Mouse (Mus musculus): Measurements from ENCODE around the gene Gm17387. TPM values are rescaled to one million over a fixed set of nuclear protein-coding genes. Genes with fewer than 3 reads are reported as not detected.

Gene Gm17387
- total RNA-seq, 2 experiments from 2014 or later: not detected

DNA sequence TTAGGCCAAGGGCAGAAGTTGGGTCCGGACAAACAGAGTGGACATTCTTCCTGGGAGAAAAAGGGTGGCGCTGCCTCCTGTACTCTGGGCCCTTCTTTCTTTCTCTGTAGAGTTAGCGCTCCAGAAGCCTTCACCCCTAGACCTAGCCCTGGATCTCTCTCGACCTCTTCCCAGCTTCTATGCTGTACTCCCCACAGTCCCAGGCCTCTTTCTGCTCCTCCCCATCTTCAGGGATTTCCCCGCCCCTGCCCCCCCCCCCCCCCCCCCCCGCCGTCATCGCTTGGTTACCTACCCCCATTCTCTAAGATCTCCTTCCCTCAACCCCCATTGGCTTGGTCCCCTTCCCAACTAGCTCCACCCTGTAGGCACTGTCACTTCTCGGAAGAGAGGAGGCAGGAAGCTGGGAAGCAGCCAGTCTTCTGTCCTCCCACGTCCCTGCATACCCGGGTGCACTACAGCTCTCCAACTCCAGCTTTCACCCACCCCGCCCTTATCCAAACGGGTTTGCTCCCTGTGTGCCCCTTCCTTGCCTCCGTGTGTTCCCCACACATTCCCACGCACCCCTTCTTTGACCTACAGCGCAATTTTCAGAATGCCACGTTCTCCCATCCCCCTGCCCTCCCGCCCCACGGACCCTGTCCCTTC is 18.8 kb downstream of the Gm17387 start:
- DNase-seq (ENCODE audit: low spot score in 2 of 2): peak; percentile 65 to 76

DNA sequence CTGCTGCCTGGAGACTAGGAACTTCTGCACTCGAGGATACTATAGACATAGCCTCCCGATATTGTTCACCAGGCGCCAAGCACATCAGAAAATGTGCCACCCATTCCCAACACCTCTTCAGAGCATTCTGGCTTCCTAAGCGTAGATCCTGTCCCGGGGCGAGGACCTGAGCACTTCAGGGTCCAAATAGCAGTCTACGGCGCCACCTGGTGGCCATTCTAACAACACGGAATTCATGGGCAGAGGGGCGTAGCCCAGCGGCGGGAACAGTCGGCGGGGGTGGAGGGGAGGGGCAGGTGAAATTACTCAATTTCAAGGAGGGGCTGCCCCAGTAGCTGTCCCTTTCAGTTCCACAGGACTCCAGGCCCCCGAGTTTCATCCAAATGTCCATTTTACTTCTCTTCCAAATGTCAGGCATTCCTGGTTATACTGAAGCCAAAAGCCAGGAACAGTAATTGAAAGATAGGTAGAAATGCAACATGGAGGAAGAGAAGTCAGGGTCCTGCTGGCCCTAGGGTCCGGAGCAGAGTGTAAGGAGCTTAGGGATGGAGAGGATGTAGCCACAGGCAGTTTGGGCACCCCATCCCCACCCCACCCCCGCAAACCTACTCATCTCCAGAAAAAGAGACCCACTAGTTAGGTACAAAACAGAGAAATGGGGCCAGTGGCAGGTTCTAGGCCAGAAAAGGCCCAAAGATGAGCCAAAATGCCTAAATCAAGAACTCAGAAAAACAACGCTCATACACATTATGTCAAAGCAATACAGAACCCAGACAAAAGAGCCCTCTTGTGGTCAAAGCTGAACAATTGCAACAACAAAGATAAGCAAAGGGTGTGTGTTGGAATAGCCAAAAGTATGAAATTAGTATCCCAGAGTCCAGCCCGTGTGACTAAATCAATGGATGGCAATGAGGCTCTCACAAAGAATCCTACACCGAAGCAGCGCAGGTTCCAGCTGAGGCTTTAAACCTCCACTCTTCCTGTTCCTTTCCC is 19.6 kb downstream of the Gm17387 start:
- DNase-seq (ENCODE audit: low spot score in 2 of 2): peak; percentile 90 to 94

- no peak for DNase-seq (ENCODE audit: low spot score in 2 of 2)
These were observed 20.4 kb downstream of the Gm17387 start for GRCm38 (mm10) chr7:141049326-141049725.

- DNase-seq (ENCODE audit: low spot score in 2 of 2): no peak
These were observed 22.2 kb downstream of the Gm17387 start for GRCm38 (mm10) chr7:141051060-141051685.

- no peak for DNase-seq (ENCODE audit: low spot score in 2 of 2)
These were observed 23.1 kb downstream of the Gm17387 start for GRCm38 (mm10) chr7:141052016-141052415.

GRCm38 (mm10) chr7:141052421-141052820 is 23.5 kb downstream of the Gm17387 start:
- no peak for DNase-seq (ENCODE audit: low spot score in 2 of 2)

DNA sequence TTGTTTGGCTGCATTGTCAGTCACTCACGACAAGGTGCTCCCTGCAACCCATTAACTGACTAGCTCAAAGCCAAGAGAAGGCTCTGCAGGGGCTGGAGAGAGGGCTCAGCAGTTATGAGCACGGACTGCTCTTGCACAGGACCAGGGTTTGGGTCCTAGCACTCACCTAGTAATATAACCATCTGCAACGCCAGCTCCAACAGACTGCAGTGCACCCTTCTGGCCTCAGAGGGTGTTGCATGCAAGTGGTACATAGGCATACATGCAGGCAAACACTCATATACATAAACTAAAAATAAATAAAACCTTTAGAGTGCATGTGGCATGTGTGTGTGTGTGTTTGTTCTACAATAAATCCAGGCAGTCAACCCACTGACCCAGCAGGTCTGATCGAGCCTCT is 26.9 kb downstream of the Gm17387 start:
- DNase-seq (ENCODE audit: low spot score in 2 of 2): no peak

DNA sequence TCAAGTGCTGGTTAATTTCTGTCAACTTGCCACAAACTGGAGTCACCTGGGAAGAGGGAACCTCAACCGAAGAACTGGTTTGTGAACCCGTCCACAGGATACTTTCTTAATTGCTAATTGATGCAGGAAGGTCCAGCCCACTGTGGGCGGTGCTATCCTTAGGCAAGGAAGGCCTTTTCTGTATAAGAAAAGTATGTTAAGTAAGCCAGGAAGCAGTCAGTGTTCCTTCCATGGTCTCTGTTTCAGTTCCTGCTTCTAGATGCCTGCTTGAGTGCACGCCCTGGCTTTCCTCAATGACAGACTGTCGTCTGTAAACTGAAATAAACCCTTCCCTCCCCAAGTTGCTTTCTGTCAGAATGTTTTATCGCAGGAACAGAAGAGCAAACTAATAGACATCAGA is 28.0 kb downstream of the Gm17387 start:
- no peak for DNase-seq (ENCODE audit: low spot score in 2 of 2)

DNA sequence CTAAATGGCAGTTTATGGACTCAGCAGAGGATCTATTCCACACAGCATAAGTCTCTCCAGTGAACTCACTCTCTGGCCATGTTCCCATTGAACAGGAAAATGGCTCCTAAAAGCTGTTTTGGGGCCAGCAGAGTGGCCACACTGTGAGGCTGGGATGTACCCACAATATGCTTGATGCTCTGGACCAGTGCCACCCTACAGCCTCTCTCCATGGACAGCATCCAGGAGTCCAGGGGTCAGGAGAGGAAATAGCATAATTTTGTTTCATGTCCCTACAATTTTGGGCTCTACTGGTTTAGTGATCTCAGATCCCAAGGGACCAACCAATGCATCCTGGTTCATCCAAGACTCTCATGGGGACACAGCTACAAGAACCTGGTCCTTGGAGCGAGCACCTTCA is 28.6 kb downstream of the Gm17387 start:
- no peak for DNase-seq (ENCODE audit: low spot score in 2 of 2)

- DNase-seq (ENCODE audit: low spot score in 2 of 2): no peak
These were observed 29.8 kb downstream of the Gm17387 start for GRCm38 (mm10) chr7:141058601-141059341.

DNA sequence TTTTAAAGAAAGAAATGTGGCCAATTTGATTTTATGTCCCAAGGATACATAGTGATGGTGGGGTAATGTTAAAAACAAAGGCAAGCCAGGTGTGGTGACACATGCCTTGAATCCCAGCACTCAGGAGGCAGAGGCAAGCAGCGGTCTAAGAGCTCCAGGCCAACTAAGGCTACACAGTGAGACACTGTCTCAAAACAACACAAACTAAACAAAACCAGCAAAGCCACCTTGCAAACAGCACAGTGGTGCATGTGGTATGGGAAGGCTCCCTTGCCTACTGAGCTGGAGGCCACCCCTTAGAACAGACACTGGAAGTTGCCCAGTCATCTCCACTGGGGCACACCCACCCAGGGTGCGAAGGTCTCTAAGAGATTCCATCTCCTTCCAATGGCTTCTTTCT is 31.0 kb downstream of the Gm17387 start:
- DNase-seq (ENCODE audit: low spot score in 2 of 2): no peak

DNA sequence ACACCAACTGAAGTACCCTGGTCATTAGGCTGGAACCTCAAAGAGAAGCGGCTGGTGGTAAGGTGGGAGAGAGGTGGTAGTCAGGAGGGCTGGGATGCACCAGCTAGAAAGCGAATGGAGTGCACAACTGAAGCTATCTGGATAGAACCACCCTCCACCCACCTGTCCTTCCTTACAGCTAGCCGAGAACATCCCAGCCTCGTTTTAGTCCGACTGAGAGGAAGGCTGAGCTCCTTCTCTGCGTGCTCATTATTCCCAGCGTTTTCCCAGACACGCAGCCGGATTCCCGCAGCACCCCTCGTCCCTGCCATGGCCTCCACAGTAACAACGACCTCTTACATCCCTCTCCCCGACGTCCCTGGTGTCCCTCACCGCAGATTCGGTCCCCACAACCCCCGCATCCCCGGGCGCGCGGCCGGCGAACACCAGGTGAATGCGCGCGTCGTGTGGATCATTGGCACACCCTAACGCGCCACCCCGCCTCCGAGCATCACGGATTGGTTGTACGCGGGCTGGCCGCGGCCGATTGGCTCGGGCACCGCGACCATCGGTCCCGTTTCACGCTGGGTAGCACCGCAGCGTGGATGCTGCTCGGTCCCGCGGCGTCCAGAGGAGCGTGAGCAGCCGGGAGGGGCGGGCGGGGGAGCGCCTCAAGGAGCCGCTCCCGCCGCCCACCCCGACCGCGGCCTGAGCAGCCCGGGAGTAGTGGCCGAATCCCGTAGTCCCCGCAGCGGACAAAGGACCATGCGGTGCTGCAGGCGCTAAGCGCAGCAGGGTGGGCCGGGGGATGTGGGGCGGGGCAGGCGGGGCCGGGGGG is 31.7 kb downstream of the Gm17387 start, which contains the start of gene B4galnt4:
B4galnt4 (plus strand) TSS at position 679 of the 817 bp plus-strand sequence.
- peak; percentile 91 to 95 for DNase-seq (ENCODE audit: low spot score in 2 of 2)

DNA sequence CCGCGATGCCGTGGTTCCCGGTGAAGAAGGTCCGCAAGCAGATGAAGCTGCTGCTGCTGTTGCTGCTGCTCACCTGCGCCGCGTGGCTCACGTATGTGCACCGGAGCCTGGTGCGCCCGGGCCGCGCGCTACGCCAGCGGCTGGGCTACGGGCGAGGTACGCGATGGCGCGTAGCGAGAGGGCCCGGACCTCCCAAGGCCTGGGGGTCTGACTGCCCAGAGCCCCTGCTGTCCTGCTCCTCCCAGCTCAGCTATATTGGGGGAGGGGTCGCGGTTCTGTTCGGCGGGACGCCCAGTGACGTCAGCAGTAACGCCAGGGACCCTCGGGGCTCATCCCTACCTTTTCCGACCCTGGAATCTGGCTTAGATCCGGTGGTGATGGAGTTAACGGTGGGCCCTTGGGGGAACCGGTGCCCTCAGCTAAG is 32.4 kb downstream of the Gm17387 start:
- no peak for DNase-seq (ENCODE audit: low spot score in 2 of 2)

GRCm38 (mm10) chr7:141062525-141062924 is 33.6 kb downstream of the Gm17387 start:
- DNase-seq (ENCODE audit: low spot score in 2 of 2): no peak

GRCm38 (mm10) chr7:141063353-141063752 is 34.4 kb downstream of the Gm17387 start:
- no peak for DNase-seq (ENCODE audit: low spot score in 2 of 2)

- DNase-seq (ENCODE audit: low spot score in 2 of 2): no peak
These were observed 35.2 kb downstream of the Gm17387 start for GRCm38 (mm10) chr7:141064175-141064574.

- no peak for DNase-seq (ENCODE audit: low spot score in 2 of 2)
These were observed 35.6 kb downstream of the Gm17387 start for GRCm38 (mm10) chr7:141064576-141064975.

DNA sequence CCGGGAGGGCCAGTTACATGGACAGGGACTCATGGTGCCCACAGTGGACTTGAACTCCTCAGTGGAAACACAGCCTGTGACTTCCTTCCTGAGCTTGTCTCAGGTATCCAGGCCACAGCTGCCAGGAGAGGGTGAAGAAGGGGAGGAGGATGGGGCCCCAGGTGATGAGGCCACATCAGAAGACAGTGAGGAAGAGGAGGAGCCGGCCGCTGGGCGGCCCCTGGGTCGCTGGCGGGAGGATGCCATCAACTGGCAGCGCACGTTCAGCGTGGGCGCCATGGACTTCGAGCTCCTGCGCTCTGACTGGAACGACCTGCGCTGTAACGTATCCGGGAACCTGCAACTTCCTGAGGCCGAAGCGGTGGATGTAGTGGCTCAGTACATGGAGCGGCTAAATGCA is 39.4 kb downstream of the Gm17387 start:
- no peak for DNase-seq (ENCODE audit: low spot score in 2 of 2)

DNA sequence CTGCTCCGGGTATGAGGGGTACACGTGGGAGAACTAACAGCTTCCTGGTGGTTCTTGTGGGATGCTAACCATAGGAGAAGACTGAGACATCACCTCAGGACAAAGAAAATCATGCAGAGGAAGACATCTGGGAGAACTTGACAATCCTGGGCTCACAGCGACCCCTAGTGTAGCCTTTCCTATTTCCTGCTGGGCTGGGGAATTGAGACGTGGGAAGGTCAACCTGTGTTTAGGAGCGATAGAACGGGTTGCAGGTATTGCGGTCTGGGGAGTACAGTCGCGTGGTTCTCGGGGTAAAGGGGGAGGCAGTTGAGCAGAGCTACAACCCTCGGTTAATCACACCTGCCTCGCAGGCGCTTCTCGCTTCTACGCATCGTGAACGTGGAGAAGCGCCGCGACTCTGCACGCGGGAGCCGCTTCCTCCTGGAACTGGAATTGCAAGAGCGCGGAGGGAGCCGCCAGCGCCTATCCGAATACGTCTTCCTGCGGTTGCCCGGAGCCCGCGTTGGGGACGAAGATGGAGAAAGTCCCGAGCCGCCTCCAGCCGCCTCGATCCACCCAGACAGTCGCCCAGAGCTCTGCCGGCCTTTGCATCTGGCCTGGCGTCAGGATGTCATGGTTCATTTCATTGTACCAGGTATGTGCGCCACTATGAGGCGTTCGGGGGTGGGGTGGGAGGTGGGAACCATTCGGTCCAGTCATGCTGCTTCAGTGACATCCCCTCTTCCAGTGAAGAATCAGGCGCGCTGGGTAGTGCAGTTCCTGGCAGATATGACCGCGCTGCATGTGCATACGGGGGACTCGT is 41.3 kb downstream of the Gm17387 start:
- DNase-seq (ENCODE audit: low spot score in 2 of 2): peak; percentile 81 to 84
